Mouse (Mus musculus): Measurements from ENCODE around the gene Slfn8.
"Not testable (repeated sequence)": the region's sequence is repeated elsewhere in the genome, so short reads cannot be mapped to it uniquely, and the experiment has no call there.

Gene Slfn8

DNA sequence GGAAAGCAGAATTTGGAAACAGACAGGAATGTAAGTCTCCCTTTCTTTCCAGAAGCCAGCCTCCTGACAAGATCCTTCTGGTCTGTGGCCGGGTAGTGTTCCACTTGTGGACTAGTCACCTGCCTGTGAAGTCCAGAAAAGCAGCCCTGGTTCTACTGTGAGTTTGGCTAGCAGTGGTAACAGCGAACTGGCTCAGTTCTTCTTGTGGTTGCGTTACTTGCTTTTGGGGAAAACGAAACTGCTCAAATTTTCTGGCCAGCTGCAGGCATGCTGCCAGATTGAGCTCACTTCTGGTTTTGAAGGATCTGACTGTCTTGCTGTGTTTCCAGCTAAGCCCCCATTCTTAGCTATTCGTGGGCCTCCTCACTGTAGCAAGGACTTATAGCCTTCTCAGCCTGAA lies at the start of gene Slfn8:
TSS of gene Slfn8 (minus strand) at position 190 of the 400 bp plus-strand sequence.
- DNase-seq (ENCODE audit: extremely low read depth, low read depth, low spot score) = no peak

DNA sequence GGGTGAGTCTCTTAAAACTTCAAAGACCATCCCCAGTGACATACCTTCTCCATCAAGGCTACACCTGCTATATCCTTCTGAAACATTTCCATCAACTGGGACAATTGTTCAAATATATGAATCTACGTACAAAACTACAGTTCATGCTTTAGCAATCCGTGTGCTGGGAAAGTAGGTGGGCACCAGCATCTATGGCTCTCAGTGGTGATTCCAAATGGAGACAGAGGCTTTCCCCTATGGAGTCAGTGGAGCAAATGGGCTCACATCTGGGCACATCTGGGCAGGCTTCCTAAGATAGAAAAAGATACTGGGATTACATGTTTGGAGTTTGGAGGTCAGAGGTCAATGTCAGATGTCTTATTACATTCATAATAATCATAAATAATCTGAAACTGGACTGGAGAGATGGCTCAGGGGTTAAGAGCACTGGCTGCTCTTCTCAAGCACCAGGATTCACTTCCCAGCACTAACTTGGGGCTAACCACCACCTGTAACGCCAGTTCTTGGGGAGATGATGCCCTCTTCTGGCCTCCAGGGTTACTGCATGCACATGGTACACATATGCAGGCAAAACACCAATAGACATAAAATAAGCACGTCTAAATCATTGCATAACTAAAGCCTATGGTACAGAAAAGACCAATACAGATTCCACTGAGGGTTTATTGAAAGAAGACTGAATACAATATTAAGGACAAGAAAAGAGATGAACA lies 47.5 kb upstream of the Slfn8 start:
- DNase-seq (ENCODE audit: extremely low read depth, low read depth, low spot score) = no peak

DNA sequence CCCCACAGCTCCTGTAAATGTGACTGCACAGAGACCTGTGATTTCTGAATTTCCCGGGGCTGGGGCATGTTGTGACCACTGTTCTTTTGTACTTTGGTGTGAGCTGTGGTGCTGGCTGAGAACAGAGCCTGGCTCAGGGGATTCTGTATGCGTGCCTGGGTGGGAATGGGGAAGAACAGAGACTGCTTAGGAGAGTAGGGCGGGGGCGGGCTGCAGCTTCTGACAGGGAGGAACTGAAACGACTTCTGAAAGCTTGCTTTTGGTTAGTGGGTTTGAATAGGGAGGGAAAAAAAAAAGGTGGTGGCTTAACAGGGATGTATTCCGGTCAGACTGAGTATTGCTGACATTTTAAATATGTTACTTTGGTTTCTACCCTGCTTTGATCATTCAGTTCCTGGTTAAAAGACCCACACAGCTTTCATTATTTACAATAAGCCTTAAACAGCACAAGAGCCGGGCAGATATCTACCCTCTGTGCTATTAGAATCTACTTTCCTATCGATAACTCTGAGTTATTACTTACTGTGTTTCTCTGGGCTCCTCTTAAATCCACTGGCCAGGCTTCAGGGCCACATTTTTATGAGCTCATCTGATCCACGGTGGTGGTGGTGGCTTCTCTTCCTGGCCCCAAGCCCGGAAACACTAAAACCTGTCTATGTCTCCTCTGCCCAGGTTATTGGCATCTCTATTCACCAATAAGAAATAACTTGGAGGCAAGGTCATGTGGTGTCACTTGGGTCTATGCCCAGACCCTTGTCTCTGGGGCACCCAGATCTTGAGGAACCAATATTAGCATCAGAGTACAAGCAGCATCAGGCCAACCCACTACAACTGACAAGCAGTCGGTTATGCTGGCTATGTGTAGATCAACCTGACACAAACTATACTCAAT lies 46.3 kb upstream of the Slfn8 start:
- DNase-seq (ENCODE audit: extremely low read depth, low read depth, low spot score) = no peak

DNA sequence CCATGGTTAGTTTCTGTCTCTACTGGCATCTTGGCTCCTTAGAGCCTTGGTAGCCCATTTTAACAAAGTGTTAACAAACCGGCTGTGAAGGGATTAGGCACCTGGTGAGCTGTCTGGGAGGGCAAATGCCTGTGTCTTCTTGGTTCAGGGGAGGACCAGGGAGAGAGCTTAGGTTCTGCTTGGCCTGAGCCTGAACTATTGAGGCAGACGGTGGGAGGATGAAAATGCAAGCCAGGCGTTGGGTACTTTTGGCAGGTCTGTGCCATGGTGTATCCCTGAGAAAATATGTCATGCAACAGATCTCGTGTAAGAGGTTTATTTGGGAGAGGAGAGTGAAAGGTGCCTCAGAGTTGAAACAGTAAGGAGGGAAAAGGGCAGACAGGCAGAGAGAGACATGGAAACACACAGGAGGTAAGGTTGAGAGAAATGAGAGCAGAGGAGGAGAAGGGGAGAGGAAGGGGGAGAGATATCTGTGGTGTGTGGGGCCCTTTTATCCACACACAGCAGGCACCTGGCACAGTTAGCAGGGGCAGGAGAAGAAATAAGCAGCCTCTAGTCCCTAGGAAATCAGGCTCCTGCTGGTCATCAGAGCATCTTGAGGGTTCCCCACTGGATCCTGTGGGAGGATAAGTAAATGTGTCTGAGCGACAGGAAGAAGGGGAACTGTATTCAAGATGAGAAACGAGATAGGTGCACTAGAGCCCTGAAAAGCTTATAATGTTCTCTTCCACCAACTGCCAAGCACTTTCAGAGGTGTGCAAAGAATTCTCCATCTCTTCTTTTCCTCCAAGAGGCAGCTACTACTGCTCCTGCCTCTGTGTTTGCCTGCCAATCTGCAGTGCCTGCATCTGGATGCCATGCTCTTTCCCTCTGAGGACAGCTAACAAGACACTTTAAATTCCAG lies 45.1 kb upstream of the Slfn8 start:
- no peak for DNase-seq (ENCODE audit: extremely low read depth, low read depth, low spot score)

DNA sequence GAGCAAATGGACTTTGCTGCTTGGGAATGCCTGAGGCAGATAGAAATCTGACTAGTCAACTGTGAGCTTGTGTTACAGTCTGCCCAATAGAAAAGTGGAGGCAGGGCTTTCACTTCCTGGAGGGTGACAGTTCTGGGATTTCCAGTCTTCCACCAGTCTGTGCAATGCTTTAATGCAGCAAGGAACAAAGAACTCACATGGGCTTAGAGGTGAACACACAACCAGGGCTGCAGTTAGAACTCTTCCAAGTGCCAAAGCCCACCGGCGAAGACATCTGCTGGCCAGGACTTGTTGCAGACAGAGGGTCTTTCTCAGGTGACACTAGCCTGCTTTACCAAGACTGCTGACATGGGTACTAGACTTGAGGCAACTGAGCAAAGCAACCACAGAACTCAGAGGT lies 44.3 kb upstream of the Slfn8 start, which contains the start of gene Slfn2:
TSS of gene Slfn2 (plus strand) at position 167 of the 400 bp plus-strand sequence.
- no peak for DNase-seq (ENCODE audit: extremely low read depth, low read depth, low spot score)

DNA sequence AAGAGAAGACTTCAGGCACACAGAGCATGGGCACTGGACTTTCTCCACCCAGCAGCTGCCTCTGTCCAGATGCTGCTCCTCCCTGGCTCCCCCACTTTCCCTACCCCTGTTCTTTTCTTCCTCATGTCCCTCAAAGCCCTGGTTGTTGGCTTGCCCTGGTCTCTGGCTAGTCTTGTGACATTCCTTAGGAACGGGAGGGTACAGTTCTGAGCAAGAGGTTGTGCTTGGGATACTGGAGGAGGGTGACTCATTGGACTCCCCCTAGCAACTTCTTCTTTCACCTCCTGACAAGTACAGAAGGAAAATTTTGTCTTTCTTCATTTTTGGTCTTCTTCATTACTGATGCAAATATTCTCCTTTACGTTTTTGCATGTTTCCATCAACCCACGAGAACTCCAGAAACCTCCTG lies 43.3 kb upstream of the Slfn8 start:
- no peak for DNase-seq (ENCODE audit: extremely low read depth, low read depth, low spot score)

DNA sequence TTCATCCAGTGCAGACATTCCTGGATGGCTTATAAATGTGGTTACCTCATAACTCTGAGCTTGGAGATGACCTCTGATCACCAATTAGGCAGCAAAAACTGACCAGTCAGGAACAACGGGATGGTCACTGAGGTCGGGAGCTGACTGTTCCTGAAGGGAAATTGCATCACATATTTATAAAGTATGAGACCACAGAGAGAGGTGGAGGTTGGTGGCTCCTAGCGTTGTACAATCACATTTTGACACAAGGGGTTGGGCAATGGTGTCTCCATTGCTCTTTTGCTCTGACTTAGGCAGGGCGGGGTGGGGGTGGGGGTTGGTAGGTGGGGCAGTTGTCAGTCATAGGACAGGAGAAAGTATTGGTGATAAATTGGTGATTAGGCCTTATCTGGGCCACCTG lies 42.5 kb upstream of the Slfn8 start:
- no peak for DNase-seq (ENCODE audit: extremely low read depth, low read depth, low spot score)

DNA sequence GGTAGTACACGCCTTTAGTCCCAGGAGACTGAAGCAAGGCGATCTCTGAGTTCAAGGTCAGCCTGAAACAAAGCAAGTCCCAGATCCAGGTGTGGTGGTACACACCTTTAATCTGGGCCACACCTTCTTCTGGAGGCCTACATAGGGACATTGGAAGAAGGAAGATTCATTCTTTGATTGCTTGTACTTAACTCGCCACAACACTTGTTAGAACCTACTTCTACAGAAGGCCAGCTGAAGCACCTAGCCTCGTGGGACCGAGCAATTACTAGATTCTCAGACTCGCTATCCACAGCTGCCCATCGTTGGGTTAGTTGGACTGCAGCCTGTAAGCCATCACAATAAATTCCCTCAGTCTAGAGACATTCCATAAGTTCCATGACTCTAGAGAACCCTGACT lies 41.2 kb upstream of the Slfn8 start:
- no peak for DNase-seq (ENCODE audit: extremely low read depth, low read depth, low spot score)

DNA sequence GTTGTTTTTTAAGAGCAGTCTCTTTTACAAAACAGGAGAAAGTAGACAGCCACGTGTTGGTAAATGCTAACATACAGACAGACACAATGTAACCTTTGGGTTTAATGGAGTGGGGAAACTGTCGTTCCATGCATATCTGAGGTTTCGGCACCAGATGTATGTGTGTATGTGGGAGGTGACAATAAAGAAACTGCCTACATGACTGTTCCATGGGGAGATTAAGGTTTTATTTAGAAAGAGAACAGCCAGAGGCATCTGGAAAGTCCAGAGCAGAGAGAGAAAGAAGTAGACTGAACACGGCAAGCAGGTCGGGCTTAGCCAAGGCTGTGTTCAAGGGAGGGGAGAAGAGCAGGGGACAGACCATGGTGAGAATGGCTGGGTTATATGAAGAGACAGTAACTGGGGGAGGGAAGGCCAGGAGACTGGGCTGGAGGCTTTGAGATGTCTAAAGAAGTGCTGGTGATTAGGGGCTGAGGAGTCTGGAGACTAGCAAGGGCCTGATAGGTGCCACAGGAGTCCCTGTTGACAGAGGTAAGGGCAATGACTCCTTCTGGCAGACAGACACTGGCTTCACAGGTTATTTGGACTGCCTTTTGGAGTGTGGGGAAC lies 39.9 kb upstream of the Slfn8 start:
- no peak for DNase-seq (ENCODE audit: extremely low read depth, low read depth, low spot score)

DNA sequence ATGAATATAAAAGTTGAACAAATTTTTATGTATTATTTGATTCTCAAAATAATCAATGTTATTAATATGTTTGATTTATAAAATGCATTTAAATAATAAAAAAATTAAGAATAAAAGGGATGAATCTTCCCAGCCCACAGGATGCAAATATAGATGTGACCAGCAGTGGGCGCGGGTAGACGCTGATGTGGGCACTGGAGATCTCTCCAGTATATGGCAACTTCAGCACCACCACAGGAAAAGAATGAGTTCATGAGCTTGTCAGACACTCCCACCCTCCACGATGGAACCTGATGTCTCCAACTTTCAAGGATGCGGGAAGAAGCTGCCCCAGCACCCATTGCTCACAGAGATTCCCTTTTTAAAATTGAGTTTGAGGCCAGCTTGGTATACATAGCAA lies 37.3 kb upstream of the Slfn8 start:
- no peak for DNase-seq (ENCODE audit: extremely low read depth, low read depth, low spot score)

DNA sequence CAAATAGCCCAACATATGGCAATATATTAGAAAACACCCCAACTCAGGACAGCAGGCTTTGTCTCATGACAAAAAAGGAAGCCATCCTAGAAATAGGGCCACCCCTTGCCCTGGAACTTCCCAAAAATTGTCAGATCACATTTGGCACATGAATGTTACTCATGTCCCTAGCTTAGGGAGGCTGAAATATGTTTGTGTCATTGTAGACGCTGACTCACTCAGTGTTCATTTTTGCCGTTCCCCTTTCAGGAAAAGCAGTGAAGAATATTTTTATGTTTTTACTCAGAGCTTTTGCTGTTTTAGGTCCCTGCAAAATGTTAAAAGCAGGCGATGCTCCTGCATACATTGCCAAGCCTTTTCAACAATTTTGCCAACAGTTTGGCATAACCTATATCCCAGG lies 25.0 kb upstream of the Slfn8 start:
- no peak for DNase-seq (ENCODE audit: extremely low read depth, low read depth, low spot score)

DNA sequence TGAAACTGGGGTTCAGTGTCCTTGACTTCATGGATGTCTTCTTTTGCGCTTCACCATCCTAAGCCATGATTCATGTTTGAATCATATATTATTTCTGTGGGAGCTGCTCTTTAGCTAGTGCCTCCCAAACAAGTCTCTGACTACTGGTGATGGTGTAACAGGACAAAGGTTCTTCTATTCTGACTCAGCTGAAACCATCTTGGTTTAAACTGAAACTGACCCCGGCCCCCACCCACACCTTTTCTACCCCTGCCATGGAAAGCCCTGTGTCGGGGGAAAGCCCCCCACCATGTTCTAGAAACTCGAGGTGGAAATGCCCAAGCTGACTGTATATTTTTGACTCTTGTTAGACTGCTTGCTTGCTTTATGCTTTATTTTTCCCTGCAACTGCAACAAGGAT lies 23.3 kb upstream of the Slfn8 start:
- DNase-seq (ENCODE audit: extremely low read depth, low read depth, low spot score) = no peak

DNA sequence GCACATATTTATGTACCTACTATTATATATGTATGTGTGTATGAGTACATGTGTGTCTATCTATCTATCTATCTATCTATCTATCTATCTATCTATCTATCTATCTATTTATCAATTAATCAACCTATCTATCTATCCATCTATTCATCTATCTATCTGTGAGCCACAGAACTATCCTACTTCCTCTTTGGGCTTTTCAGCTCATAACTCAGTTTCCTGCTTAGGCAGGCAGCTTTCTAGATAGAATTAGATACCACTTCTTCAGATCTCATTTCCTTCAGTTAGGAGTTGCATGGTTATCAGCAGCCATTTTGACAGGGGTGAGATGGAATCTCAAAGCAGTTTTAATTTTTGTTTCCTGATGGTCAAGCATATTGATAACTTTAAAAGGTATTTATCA lies 20.4 kb upstream of the Slfn8 start:
- DNase-seq (ENCODE audit: extremely low read depth, low read depth, low spot score) = no peak

DNA sequence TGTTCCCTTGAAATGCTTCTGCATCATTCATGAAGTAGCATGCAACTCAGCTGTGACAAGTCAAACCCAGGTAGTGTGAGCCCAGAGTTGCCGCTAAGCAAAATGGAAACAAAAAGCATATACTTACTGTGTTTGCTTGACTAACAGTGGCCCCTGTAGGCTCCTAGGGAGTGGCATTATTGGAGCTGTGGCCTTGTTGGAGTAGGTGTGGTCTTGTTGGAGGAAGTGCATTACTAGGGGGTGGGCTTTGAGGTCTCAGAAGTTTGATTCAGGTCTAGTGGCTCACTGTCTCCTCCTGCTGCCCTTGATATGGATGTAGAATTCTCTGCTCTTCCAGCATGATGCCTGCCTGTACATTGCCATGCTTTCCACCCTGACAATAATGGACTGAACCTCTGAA lies 19.7 kb upstream of the Slfn8 start:
- DNase-seq (ENCODE audit: extremely low read depth, low read depth, low spot score) = no peak

DNA sequence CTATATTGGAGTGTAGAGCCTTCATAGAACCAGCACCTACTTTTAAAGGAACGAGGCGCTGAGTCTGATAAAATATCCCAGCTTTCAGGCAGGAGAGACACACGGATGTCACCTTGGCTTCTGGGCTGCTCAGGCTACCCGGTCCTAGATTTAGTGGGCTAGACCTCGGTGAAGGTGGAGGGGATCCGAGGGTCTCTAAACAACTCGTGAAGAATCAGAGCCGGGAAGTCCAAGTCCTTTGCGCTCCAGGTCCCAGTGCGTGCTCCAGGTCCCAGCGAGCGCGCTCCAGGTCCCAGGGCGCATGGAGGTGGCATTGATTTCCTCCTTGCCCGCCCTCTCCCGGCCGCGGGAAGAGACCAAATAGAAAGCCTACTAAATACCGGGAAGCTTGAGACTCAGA lies 19.2 kb upstream of the Slfn8 start:
- no peak for DNase-seq (ENCODE audit: extremely low read depth, low read depth, low spot score)

DNA sequence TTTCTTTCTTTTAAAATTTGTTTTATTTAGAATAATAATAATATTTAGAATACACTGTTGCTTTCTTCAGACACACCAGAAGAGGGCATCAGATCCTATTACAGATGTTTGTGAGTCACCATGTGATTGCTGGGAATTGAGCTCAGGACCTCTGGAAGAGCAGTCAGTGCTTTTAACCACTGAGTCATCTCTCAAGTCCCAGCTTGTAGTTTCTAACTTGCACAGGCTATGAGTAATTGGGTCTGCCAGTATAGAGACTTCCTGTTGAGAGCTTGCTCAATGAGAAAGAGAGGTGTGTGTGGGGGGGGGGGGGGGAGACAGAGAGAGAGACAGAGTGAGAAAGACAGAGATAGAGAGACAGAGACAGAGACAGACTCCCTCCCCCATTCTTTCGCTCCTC lies 18.5 kb upstream of the Slfn8 start:
- DNase-seq (ENCODE audit: extremely low read depth, low read depth, low spot score) = no peak

DNA sequence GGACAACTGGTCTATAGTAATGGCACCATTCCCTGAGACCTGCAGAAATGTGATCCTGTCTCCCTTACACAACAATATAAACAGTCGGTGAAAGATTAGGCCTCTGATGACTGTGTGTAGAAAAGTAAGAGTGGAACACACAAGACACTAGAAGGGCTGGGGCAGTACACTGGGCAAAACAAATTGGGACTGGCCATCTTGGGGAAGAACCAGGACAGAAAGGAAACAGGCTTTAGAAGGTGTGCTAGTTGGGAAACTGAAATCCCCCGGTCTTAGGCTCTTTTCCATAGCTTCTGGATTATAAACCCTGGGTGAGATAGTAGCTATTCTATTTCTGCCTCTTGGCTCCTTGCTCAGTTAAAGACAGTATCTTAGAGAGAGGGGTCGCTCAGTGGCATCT lies 18.1 kb upstream of the Slfn8 start:
- DNase-seq (ENCODE audit: extremely low read depth, low read depth, low spot score) = not testable (repeated sequence)

DNA sequence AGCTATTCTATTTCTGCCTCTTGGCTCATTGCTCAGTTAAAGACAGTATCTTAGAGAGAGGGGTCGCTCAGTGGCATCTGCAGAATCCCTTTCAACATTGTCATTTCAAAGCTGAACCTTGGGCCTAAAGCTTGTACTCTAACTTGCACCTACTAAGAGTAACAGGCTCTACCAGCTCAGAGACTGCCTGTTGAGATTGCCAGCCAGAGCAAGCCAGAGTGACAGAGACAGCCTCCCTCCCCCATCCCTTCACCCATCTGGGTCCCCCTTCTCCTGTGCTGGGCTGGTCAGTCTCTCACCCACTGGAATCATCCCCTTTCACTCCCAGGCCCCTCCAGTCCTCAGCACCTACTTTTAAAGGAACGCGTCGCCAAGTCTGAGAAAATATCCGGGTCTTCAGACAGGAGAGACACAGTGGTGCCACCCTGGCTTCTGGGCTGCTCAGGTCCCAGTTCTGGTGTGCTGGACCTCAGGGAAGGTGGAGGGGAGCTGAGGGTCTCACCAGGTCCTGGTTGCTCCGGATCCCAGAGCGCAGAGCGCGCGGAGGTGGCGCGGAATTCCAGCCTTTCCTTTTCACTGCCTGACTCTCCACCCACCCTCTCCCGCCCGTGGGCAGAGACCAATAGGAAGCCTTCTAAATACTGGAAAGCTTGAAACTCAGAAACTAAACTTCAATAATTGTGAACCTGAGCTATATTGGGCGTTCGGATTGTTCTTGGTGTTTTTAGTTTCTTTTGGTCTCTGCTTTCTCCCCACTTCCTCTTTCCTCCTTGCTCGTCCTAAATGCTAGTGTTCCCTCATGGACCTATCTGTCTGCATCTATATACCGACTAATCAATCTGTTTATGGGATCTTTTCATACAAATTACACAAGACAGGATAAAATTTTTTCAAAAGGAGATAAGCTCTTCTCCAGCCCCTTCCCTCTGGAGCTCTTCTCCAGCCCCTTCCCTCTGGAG lies 770 bp downstream of the Slfn8 start:
- DNase-seq (ENCODE audit: extremely low read depth, low read depth, low spot score) = not testable (repeated sequence)

DNA sequence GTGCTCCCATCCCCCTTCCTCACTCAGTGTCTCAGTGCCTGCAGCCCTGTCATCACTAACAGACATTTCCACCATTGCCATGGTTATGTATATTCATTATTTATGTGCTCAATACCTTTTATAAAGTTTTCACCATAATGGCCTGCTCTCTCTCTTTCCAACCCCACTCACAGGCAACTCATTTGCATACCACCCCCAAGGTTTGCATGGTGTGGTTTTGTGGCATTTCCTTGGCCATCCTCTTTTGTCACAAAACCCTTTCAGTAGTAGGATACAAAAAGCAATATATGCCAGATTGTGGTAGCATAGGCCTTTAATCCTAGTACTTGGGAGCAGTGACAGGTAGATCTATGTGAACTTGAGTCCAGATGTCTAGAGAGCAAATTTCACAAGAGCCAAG lies 4.5 kb downstream of the Slfn8 start:
- no peak for DNase-seq (ENCODE audit: extremely low read depth, low read depth, low spot score)

DNA sequence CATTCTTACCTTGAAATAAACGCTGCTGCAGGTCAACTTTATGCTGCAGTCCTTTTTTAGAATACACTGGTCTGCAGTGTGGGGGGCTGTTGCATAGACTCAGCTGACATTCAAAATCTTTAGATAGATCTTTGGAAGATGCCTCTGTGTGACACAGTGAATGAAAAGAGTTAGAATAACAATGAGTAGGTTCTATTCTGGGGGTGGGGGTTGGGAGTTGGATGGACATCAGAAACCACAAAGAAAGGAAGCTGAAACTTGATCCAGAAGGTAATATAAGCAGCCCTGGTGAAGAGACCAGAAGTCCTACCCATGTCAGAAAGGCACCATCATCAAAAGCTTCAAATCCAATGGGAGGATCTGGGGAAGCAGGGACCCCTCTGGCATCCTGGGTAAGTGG lies 7.3 kb downstream of the Slfn8 start:
- DNase-seq (ENCODE audit: extremely low read depth, low read depth, low spot score) = no peak

Measured in fat pad, adult 2 months (tissue).